Mouse (Mus musculus) olfactory bulb, adult 2 months (tissue): ENCODE data around the gene Shkbp1.

Experiments used
- CTCF ChIP-seq: fragments of 200-500 bp; IDR thresholded peaks from 2 replicates; pipeline ENCODE4 v1.5.1; 2012; ENCODE audit warnings: low read depth, mild to moderate bottlenecking, low read length, moderate library complexity; ENCODE audit not compliant: insufficient read depth
- POLR2A ChIP-seq: fragments of 200-500 bp; IDR thresholded peaks from 2 replicates; pipeline ENCODE4 v1.6.1; 2012; ENCODE audit warnings: mild to moderate bottlenecking, low read depth, low read length, moderate library complexity; ENCODE audit not compliant: insufficient read depth

GRCm38 (mm10) chr7:27309832-27310231, 46.0 kb downstream of the Shkbp1 start:
- no peak for TF ChIP-seq CTCF
- TF ChIP-seq POLR2A = no peak
